Mouse (Mus musculus) CH12.LX (cell line): ENCODE results near the gene Htr7. TPM values are rescaled to one million over a fixed set of nuclear protein-coding genes. Genes with fewer than 3 reads are reported as not detected.

Source experiments
- DNase-seq: peaks from one replicate; pipeline ENCODE4 v3.0.0-alpha.2; 2013; ENCODE audit errors: extremely low read depth
- H3K27ac ChIP-seq: 2 replicates; pipeline ENCODE4 v1.5.1; 2012; ENCODE audit warnings: low read depth, mild to moderate bottlenecking, control low read depth, moderate library complexity; ENCODE audit not compliant: insufficient read depth
- H3K27me3 ChIP-seq: replicated peaks from 2 replicates; pipeline ENCODE3; 2012; ENCODE audit warnings: inconsistent platforms
- H3K36me3 ChIP-seq, 2 experiments: replicated peaks in 1 of 2; 2 replicates each; pipeline versions ENCODE3 to v1.6.1; 2012; ENCODE audit warnings: inconsistent platforms in 1 of 2, low read length in 1 of 2, mild to moderate bottlenecking in 1 of 2, mixed read lengths in 1 of 2, moderate library complexity in 1 of 2; ENCODE audit not compliant: control insufficient read depth in 1 of 2, insufficient read depth in 1 of 2
- H3K4me1 ChIP-seq, 2 experiments: 2 replicates each; pipeline ENCODE4 v1.6.1; 2012; ENCODE audit warnings: inconsistent platforms in 1 of 2, moderate library complexity in 1 of 2; ENCODE audit not compliant: insufficient read depth in 2 of 2, control insufficient read depth in 1 of 2
- H3K4me2 ChIP-seq: 2 replicates; pipeline ENCODE4 v1.6.1; 2012; ENCODE audit warnings: low read depth, mild to moderate bottlenecking, control low read depth; ENCODE audit not compliant: poor library complexity, insufficient read depth, severe bottlenecking
- H3K4me3 ChIP-seq, 3 experiments: fragments of 150-350 bp in 1 of 3; sonication (generic) in 1 of 3; replicated peaks in 1 of 3; 2 replicates each; pipeline versions ENCODE3 to v1.5.1; 2011 to 2012; ENCODE audit warnings: low read depth in 2 of 3, low read length in 2 of 3, mild to moderate bottlenecking in 2 of 3, moderate library complexity in 2 of 3, control low read depth in 1 of 3, improper control_type of control experiment in 1 of 3, inconsistent platforms in 1 of 3, mixed read lengths in 1 of 3; ENCODE audit not compliant: poor library complexity in 1 of 3
- H3K79me2 ChIP-seq: replicated peaks from 2 replicates; pipeline ENCODE4 v1.6.1; 2012; ENCODE audit warnings: mild to moderate bottlenecking, moderate library complexity; ENCODE audit not compliant: control insufficient read depth, poor library complexity, insufficient read depth, severe bottlenecking; ENCODE audit errors: extremely low read depth
- H3K9ac ChIP-seq: 2 replicates; pipeline ENCODE4 v1.6.1; 2012; ENCODE audit warnings: low read depth, mild to moderate bottlenecking, control low read depth, moderate library complexity; ENCODE audit not compliant: insufficient read depth
- H3K9me3 ChIP-seq: replicated peaks from 2 replicates; pipeline ENCODE3; 2012; ENCODE audit warnings: low read length, inconsistent platforms, mixed read lengths
- CTCF ChIP-seq, 2 experiments: IDR thresholded peaks in 1 of 2; conservative IDR thresholded peaks in 1 of 2; 2 replicates each; pipeline ENCODE4 v1.5.1; 2011 to 2012; ENCODE audit warnings: low read depth in 2 of 2, low read length in 2 of 2, improper control_type of control experiment in 1 of 2, inconsistent platforms in 1 of 2, mild to moderate bottlenecking in 1 of 2, moderate library complexity in 1 of 2
- ELF1 ChIP-seq: IDR thresholded peaks from 2 replicates; pipeline ENCODE4 v1.6.1; 2014; ENCODE audit warnings: low read depth, mild to moderate bottlenecking, inconsistent platforms, low read length, improper control_type of control experiment
- EP300 ChIP-seq: IDR thresholded peaks from 2 replicates; pipeline ENCODE4 v1.6.1; 2011; ENCODE audit warnings: low read length, improper control_type of control experiment
- GABPA ChIP-seq: IDR thresholded peaks from 2 replicates; pipeline ENCODE4 v1.6.1; 2012; ENCODE audit warnings: low read depth, low read length, improper control_type of control experiment, inconsistent platforms; ENCODE audit not compliant: insufficient replicate concordance
- IRF4 ChIP-seq: IDR thresholded peaks from 2 replicates; pipeline ENCODE4 v1.6.1; 2014; ENCODE audit warnings: low read depth, mild to moderate bottlenecking, inconsistent platforms, low read length, improper control_type of control experiment
- JUN ChIP-seq: IDR thresholded peaks from 2 replicates; pipeline ENCODE4 v1.6.1; 2011; ENCODE audit warnings: low read depth, mild to moderate bottlenecking, low read length, improper control_type of control experiment, moderate library complexity; ENCODE audit not compliant: insufficient read depth
- JUND ChIP-seq: conservative IDR thresholded peaks from 2 replicates; pipeline ENCODE4 v1.6.1; 2011; ENCODE audit warnings: low read depth, low read length, improper control_type of control experiment
- KAT2A ChIP-seq: IDR thresholded peaks from 2 replicates; pipeline ENCODE4 v1.6.1; 2012; ENCODE audit warnings: low read length, improper control_type of control experiment, inconsistent platforms; ENCODE audit not compliant: insufficient replicate concordance
- MEF2A ChIP-seq: IDR thresholded peaks from 2 replicates; pipeline ENCODE4 v1.6.1; 2014; ENCODE audit warnings: low read depth, mild to moderate bottlenecking, inconsistent platforms, low read length, improper control_type of control experiment, borderline replicate concordance
- MXI1 ChIP-seq: IDR thresholded peaks from 2 replicates; pipeline ENCODE4 v1.6.1; 2011; ENCODE audit warnings: mild to moderate bottlenecking, low read depth, low read length, improper control_type of control experiment
- MYC ChIP-seq: IDR thresholded peaks from 2 replicates; pipeline ENCODE4 v1.6.1; 2011; ENCODE audit warnings: low read depth, mild to moderate bottlenecking, improper control_type of control experiment, low read length
- NELFE ChIP-seq: IDR thresholded peaks from 2 replicates; pipeline ENCODE4 v1.6.1; 2011; ENCODE audit warnings: low read depth, low read length, improper control_type of control experiment
- PAX5 ChIP-seq: IDR thresholded peaks from 2 replicates; pipeline ENCODE4 v1.6.1; 2012; ENCODE audit warnings: low read length, inconsistent platforms, mixed read lengths
- RAD21 ChIP-seq: IDR thresholded peaks from 2 replicates; pipeline ENCODE4 v1.6.1; 2011; ENCODE audit warnings: low read depth, mild to moderate bottlenecking, low read length, improper control_type of control experiment, moderate library complexity
- SMC3 ChIP-seq: IDR thresholded peaks from 2 replicates; pipeline ENCODE4 v1.6.1; 2011; ENCODE audit warnings: low read depth, low read length, improper control_type of control experiment
- TBP ChIP-seq: conservative IDR thresholded peaks from 2 replicates; pipeline ENCODE4 v1.6.1; 2011; ENCODE audit warnings: low read depth, low read length, improper control_type of control experiment
- TCF12 ChIP-seq: IDR thresholded peaks from 2 replicates; pipeline ENCODE4 v1.6.1; 2014; ENCODE audit warnings: low read depth, mild to moderate bottlenecking, inconsistent platforms, low read length, improper control_type of control experiment
- UBTF ChIP-seq: IDR thresholded peaks from 2 replicates; pipeline ENCODE4 v1.6.1; 2012; ENCODE audit warnings: low read depth, mild to moderate bottlenecking, inconsistent platforms, low read length, improper control_type of control experiment, moderate library complexity
- USF2 ChIP-seq: conservative IDR thresholded peaks from 2 replicates; pipeline ENCODE4 v1.6.1; 2011; ENCODE audit warnings: low read depth, low read length, improper control_type of control experiment
- ZC3H11A ChIP-seq: IDR thresholded peaks from 2 replicates; pipeline ENCODE4 v1.6.1; 2012; ENCODE audit warnings: low read depth, mild to moderate bottlenecking, inconsistent platforms, low read length, improper control_type of control experiment
- ZKSCAN1 ChIP-seq: IDR thresholded peaks from 2 replicates; pipeline ENCODE4 v1.6.1; 2012; ENCODE audit warnings: low read depth, inconsistent platforms, low read length, improper control_type of control experiment, borderline replicate concordance
- ZMIZ1 ChIP-seq: IDR thresholded peaks from 2 replicates; pipeline ENCODE4 v1.6.1; 2012; ENCODE audit warnings: low read depth, mild to moderate bottlenecking, inconsistent platforms, low read length, improper control_type of control experiment
- dilution Hi-C: fragments of 300-500 bp; cut with MboI; formaldehyde crosslinking; loops from 2 replicates; pipeline ENCODE4 v1.14.3; 2020; ENCODE audit warnings: low sequenced_read_pairs; ENCODE audit not compliant: extremely low pct_unique_long_range_greater_than_20kb, extremely low pct_ligation_motif_present
- in situ Hi-C: fragments of 300-500 bp; cut with MboI; formaldehyde crosslinking; loops from 3 replicates; pipeline ENCODE4 v1.14.3; 2019; ENCODE audit warnings: low sequenced_read_pairs, low pct_ligation_motif_present, low pct_unique_long_range_greater_than_20kb, mixed read lengths
- polyA plus RNA-seq: library from polyadenylated mRNA; unstranded; fragments of >175 nt; gene quantifications from 2 replicates; pipeline ENCODE4 v1.2.1, GENCODE M21; 2012; ENCODE audit warnings: low read depth; ENCODE audit not compliant: insufficient read length
- total RNA-seq, 2 experiments: library from RNA; depleted of rRNA; stranded (reverse); fragments of 300-350 nt in 1 of 2; fragments of >200 nt in 1 of 2; gene quantifications; 2 replicates each; pipeline ENCODE4 v1.2.3; 2012 to 2014

The Htr7 gene
- total and polyA plus RNA-seq, 3 experiments = not detected

DNA sequence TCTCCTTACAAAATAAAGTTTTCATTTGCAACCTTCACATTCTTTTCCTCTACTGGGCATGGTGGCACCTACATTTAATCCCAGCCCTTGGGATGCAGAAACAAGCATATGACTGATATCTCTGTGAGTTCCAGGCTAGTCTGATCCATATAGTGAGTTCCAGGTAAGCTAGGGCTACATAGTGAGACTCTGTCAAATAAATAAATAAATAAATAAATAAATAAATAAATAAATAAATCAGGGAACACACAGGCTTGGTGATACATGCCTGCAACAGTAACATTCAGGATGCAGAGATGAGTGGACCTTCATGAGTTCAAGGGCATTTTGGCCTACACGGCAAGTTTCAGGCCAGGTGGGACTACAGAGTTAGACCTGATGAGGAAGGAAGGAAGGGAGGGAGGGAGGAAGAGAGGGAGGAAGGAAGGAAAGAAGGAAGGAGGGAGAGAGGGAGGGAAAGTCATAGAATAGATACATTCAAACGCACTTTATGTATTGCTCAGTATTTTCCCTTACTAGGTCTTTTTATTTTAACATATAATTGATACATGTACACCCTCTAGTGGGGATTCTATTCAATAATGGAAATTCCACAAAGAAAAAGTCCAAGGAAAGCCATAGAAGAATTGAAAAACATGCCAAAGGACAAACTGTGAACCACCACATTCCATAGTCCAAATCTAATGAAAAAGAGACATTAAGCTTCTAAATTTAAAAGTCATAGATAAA, 5.7 kb upstream of the Htr7 start:
- no peak overlapping the region for H3K4me3 ChIP-seq
- dilution Hi-C loops = no loop called here
- no peak overlapping the region for H3K9ac ChIP-seq
- DNase-seq = no peak
- no peaks in the 10 kb centered on the region for H3K4me1 ChIP-seq
- no peak overlapping the region for H3K4me2 ChIP-seq
- in situ Hi-C loops = no loop called here
- H3K79me2 ChIP-seq = no peaks in the 10 kb centered on the region
- no peaks in the 10 kb centered on the region for H3K36me3 ChIP-seq
- TF ChIP-seq RAD21 (peak; percentile 54), JUND (no peak), CTCF (conservative IDR thresholded peaks at IDR 0.05 in 1 of 2, IDR thresholded peaks at IDR 0.05 in 1 of 2; ENCODE audit: low read depth in 2 of 2, low read length in 2 of 2) (peak in 1 of 2 experiments; percentile 36; a peak in 2 of 4 replicates)
- no peak overlapping the region for H3K27ac ChIP-seq
- peaks cover 4% of the 10 kb centered on the region for H3K9me3 ChIP-seq
- no peaks in the 10 kb centered on the region for H3K27me3 ChIP-seq

DNA sequence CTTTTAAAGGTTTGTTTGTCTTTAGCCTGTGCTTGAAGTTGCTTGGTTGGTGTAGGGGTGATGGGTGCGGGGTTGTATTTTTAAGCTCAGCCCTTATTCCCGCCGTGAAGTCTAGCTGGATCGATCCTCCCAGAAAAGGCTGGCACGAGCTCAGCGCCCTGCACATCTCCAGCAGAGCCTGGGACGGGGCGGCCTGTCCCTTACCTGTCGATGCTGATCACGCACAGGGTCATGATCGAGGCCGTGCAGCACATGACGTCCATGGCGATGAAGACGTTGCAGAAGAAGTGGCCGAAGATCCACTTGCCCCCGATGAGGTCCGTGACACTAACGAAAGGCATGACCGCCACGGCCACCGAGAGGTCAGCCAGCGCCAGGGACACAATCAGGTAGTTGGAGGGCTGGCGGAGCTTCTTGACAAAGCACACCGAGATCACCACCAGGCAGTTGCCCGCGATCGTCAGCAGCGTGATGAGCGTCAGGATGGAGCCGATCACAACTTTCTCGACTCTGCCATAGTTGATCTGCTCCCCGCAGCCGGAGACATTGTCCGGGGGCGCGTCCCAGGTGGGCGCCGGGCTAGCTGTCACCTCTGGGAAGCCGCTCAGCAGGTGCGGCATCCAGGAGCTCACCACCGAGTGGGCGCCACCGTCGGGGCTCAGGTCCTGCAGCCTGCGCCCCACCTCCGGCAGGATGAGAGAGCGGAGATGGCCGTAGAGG, 645 bp downstream of the Htr7 start:
- Histone ChIP-seq H3K36me3 (no peaks in the 10 kb centered on the region), H3K4me3 (no peak overlapping the region), H3K9ac (no peak overlapping the region), H3K79me2 (no peaks in the 10 kb centered on the region), H3K27me3 (no peaks in the 10 kb centered on the region), H3K4me1 (no peaks in the 10 kb centered on the region), H3K27ac (no peak overlapping the region), H3K9me3 (peaks cover 8% of the 10 kb centered on the region), H3K4me2 (no peak overlapping the region)
- no peak for TF ChIP-seq EP300
- no peak for TF ChIP-seq ZMIZ1
- no peak for DNase-seq
- dilution Hi-C loops = no loop called here
- in situ Hi-C loops = no loop called here

DNA sequence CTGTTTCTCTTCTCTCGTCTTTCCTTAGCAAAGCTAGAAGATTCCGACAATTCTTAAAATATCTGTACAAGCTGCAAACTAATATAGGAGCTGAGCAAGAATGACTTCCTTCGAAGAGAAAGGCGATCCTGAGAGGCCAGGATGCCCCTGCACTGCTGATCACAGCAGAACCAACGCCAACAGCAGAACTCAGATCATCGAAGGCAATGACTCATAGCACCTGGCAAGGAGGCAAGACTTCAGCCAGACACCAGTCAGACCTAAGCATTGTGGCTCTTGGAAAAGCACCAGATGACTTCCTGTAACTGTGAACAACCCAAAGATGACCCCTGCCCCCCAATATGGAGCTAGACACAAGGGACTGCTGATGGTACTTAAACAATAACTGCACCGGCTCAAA, 11.3 kb downstream of the Htr7 start:
- H3K36me3 ChIP-seq = no peaks in the 10 kb centered on the region
- H3K4me2 ChIP-seq = no peak overlapping the region
- no peak overlapping the region for H3K4me3 ChIP-seq
- in situ Hi-C loops (no loop called here), dilution Hi-C loops (no loop called here)
- H3K9me3 ChIP-seq = no peaks in the 10 kb centered on the region
- DNase-seq = no peak
- TF ChIP-seq GABPA = no peak
- no peak for TF ChIP-seq MYC
- no peak for TF ChIP-seq UBTF
- no peak for TF ChIP-seq TCF12
- TF ChIP-seq JUN = no peak
- TF ChIP-seq PAX5 = no peak
- no peak for TF ChIP-seq TBP
- no peak for TF ChIP-seq MXI1
- no peak for TF ChIP-seq IRF4
- TF ChIP-seq KAT2A = no peak
- TF ChIP-seq ZKSCAN1 = no peak
- TF ChIP-seq ZC3H11A = no peak
- TF ChIP-seq CTCF (conservative IDR thresholded peaks at IDR 0.05 in 1 of 2, IDR thresholded peaks at IDR 0.05 in 1 of 2; ENCODE audit: low read depth in 2 of 2, low read length in 2 of 2) = no peak
- TF ChIP-seq ELF1 = no peak
- TF ChIP-seq MEF2A = no peak
- no peak for TF ChIP-seq USF2
- TF ChIP-seq ZMIZ1 = no peak
- TF ChIP-seq NELFE = no peak
- no peak for TF ChIP-seq SMC3
- no peak overlapping the region for H3K27ac ChIP-seq
- no peaks in the 10 kb centered on the region for H3K27me3 ChIP-seq
- no peak overlapping the region for H3K9ac ChIP-seq
- no peaks in the 10 kb centered on the region for H3K4me1 ChIP-seq
- no peaks in the 10 kb centered on the region for H3K79me2 ChIP-seq
